Mouse (Mus musculus) brain, embryonic 14.5 days (tissue): Measurements from ENCODE around the gene Zfyve21. TPM values are rescaled to one million over a fixed set of nuclear protein-coding genes. Genes with fewer than 3 reads are reported as not detected.
A peak's percentile ranks its signal among the peaks of the same experiment; 100 is the strongest.

ENCODE experiments used
- DNase-seq: peaks from one replicate; pipeline ENCODE4 v3.0.0-alpha.2; 2011; ENCODE audit warnings: low read depth
- CTCF ChIP-seq: fragments of 200-500 bp; IDR thresholded peaks from 2 replicates; pipeline ENCODE4 v1.5.1; 2012; ENCODE audit warnings: inconsistent platforms, mild to moderate bottlenecking, moderate library complexity, borderline replicate concordance; ENCODE audit not compliant: insufficient read depth, insufficient read length; ENCODE audit errors: extremely low read depth
- POLR2A ChIP-seq: fragments of 200-500 bp; IDR thresholded peaks from 2 replicates; pipeline ENCODE4 v1.6.1; 2012; ENCODE audit warnings: mild to moderate bottlenecking, inconsistent platforms, borderline replicate concordance; ENCODE audit not compliant: poor library complexity, insufficient read depth, insufficient read length, severe bottlenecking; ENCODE audit errors: extremely low read depth
- polyA plus RNA-seq: library from polyadenylated mRNA; depleted of rRNA; stranded (reverse); fragments of >200 nt; gene quantifications from 2 replicates; pipeline ENCODE4 v1.2.3, GENCODE M21; 2012

Zfyve21 gene
- polyA plus RNA-seq, 1 experiment = 27.9 TPM

- no peak for DNase-seq
- TF ChIP-seq CTCF (no peak), POLR2A (no peak)
These were observed 23.9 kb upstream of the Zfyve21 start for GRCm38 (mm10) chr12:111790090-111790489.

- TF ChIP-seq POLR2A = no peak
- no peak for TF ChIP-seq CTCF
These were observed 23.3 kb upstream of the Zfyve21 start for GRCm38 (mm10) chr12:111790631-111791030.

GRCm38 (mm10) chr12:111791474-111792104 is 22.4 kb upstream of the Zfyve21 start:
- peak; percentile 50 for DNase-seq
- TF ChIP-seq CTCF (no peak), POLR2A (no peak)

More at GRCm38 (mm10) chr12:111790631-111791030, 23.3 kb upstream of the Zfyve21 start:
- DNase-seq = no peak

GRCm38 (mm10) chr12:111794102-111794501 is 19.9 kb upstream of the Zfyve21 start:
- TF ChIP-seq POLR2A (no peak), CTCF (no peak)
- no peak for DNase-seq

GRCm38 (mm10) chr12:111794526-111795179 is 19.3 kb upstream of the Zfyve21 start:
- DNase-seq = no peak
- no peak for TF ChIP-seq CTCF
- no peak for TF ChIP-seq POLR2A

GRCm38 (mm10) chr12:111795180-111795895 is 18.6 kb upstream of the Zfyve21 start:
- no peak for TF ChIP-seq CTCF
- no peak for TF ChIP-seq POLR2A
- no peak for DNase-seq

GRCm38 (mm10) chr12:111797251-111797650 is 16.7 kb upstream of the Zfyve21 start:
- no peak for DNase-seq
- TF ChIP-seq POLR2A (no peak), CTCF (no peak)

- no peak for TF ChIP-seq POLR2A
- TF ChIP-seq CTCF = no peak
- DNase-seq = no peak
These were observed 15.5 kb upstream of the Zfyve21 start for GRCm38 (mm10) chr12:111798493-111798892.

- no peak for DNase-seq
These were observed 13.3 kb upstream of the Zfyve21 start for GRCm38 (mm10) chr12:111800459-111801183.

GRCm38 (mm10) chr12:111803538-111803937 is 10.4 kb upstream of the Zfyve21 start:
- TF ChIP-seq POLR2A (no peak), CTCF (no peak)
- DNase-seq = no peak

More at GRCm38 (mm10) chr12:111800459-111801183, 13.3 kb upstream of the Zfyve21 start:
- TF ChIP-seq CTCF (no peak), POLR2A (no peak)

GRCm38 (mm10) chr12:111808775-111809174 is 5.2 kb upstream of the Zfyve21 start:
- no peak for DNase-seq
- TF ChIP-seq CTCF = no peak
- TF ChIP-seq POLR2A = no peak

- TF ChIP-seq CTCF = no peak
- TF ChIP-seq POLR2A = no peak
- peak; percentile 88 for DNase-seq
These were observed 4.2 kb upstream of the Zfyve21 start for GRCm38 (mm10) chr12:111809762-111810161.
